Mouse (Mus musculus): Measurements from ENCODE around the gene Olfr1161. TPM values are rescaled to one million over a fixed set of nuclear protein-coding genes. Genes with fewer than 3 reads are reported as not detected.
"Not testable (repeated sequence)": the region's sequence is repeated elsewhere in the genome, so short reads cannot be mapped to it uniquely, and the experiment has no call there.

Gene Olfr1161
- polyA plus RNA-seq (2015; fragmentation: Nextera tagmentation; extraction: Ambion mirVana) = not detected in 2 replicates

DNA sequence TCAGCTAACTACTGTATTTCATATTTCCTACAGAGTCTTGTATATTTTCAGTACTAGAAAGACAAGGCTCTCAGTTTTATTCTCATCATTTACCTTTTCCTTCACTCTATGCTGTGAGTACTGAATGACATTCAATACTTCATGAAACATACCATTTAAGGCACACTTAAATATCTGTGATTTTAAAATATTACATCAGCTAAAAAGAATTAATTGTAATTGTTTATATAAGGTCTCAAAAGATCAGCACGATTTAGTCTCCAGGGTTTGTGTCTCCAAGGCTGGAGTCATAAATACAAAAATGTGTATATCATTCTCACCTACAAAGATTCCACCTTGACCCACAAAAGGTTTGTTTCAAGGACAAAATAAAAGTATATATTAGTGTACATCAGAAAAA is at the start of gene Olfr1161:
Gene Olfr1161, plus strand, starts transcription at position 301 of the 400 bp plus-strand sequence.
- not testable (repeated sequence) for H3K4me2 ChIP-seq (replicated peaks); H3K4me1 ChIP-seq (replicated peaks); H3K9ac ChIP-seq (replicated peaks); H3K27ac ChIP-seq; ATAC-seq; H3K36me3 ChIP-seq; H3K4me3 ChIP-seq (replicated peaks); H3K9me3 ChIP-seq; H3K27me3 ChIP-seq
- 91% methylated on average over 1 of the region's 1 CpGs for WGBS

DNA sequence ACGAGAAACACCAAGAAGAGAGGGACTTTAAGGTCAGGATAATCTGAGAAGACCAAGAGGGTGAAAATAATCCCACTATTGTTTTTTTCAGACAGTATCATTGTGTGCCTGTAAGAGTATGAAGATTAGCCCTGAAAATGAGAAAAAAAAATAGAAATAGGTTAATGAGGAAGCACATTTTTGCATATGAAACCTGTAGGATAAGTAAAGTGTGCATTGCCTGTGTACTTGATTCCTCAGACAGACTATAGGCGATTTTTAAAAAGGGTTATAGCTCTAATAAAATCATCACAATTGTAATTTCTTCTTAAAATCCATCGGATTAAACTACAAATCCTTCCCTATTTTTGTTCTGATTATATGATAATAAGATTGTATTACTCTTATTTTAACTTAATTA is 48.0 kb upstream of the Olfr1161 start, which contains the start of gene Olfr74:
Gene Olfr74, minus strand, starts transcription at position 101 of the 400 bp plus-strand sequence.
- Histone ChIP-seq H3K27ac (no peak within 1 kb of the TSS), H3K4me2 (replicated peaks) (no peak within 1 kb of the TSS), H3K36me3 (no peaks in the 10 kb centered on the region), H3K9ac (replicated peaks) (no peak within 1 kb of the TSS), H3K9me3 (no peaks in the 10 kb centered on the region), H3K4me3 (replicated peaks) (no peak within 1 kb of the TSS), H3K4me1 (replicated peaks) (no peaks in the 10 kb centered on the region), H3K27me3 (no peaks in the 10 kb centered on the region)
- 76% methylated on average over 3 of the region's 3 CpGs for WGBS
- ATAC-seq = no peak

DNA sequence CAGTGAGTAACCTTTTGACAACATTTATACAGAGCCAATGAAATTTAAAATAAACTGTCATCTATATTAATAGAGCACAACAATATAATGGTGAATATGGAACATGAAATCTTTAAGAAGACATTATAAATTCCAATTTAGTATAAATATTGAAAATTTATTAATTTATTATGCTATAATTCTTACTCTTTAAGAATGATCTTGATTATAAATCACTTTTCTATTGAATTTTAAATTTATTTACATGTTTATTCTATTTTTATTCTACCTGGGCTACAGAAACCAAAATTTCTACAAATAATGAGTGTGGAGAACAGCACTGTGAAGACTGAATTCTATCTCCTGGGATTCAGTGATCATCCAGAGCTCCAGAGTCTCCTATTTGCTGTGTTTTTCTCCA is 32.8 kb upstream of the Olfr1161 start, which contains the start of gene Olfr1158:
Gene Olfr1158, plus strand, starts transcription at position 301 of the 400 bp plus-strand sequence.
- ATAC-seq = no peak
- H3K4me1 ChIP-seq (replicated peaks) = no peaks in the 10 kb centered on the region

DNA sequence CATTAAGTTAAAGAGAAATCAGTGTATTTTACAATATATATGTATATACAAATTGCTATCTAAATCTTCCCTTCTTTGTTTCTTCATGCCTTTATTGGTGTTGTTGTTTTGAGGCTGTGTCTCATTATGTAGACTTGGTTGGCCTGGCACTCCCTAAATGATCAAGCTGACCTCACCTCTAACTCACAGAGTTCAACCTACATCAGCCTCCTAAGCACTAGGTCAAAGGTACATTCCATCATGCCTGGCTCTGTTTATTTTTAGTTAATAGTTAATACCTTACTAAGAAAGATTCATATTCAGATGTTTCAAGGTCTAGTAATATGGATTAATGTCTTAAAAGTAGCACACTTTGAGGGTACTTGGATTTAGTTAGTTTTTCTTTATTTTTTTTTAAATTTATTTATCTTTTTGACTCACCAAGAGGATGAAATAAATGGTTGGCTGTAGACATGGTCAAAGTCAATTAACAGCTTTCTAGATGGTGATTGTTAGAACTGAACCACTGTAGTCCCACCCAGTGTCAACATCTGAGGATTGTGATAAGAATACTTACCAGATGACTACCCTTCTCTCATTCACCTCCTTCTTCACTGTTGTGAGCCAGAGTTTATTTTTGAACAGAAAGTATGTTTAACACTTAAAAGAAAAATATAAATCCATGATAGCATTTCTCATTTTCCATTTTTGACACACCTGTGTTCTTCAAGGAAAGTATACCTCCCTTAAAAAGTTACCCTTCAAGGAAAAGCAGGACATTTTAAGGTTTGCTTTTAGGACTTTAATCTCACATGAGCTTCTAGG is 14.9 kb upstream of the Olfr1161 start, which contains the start of gene Olfr1160:
Gene Olfr1160, minus strand, starts transcription at position 754 of the 804 bp plus-strand sequence.
- ATAC-seq = no peak
- H3K4me2 ChIP-seq (replicated peaks) = no peak within 1 kb of the TSS

More for the DNA sequence above, 32.8 kb upstream of the Olfr1161 start, which contains the start of gene Olfr1158:
- H3K27ac ChIP-seq = no peak within 1 kb of the TSS
- no peaks in the 10 kb centered on the region for H3K27me3 ChIP-seq
- no peak within 1 kb of the TSS for H3K9ac ChIP-seq (replicated peaks)
- no peaks in the 10 kb centered on the region for H3K36me3 ChIP-seq
- no peak within 1 kb of the TSS for H3K4me3 ChIP-seq (replicated peaks)
- no peaks in the 10 kb centered on the region for H3K9me3 ChIP-seq
- no peak within 1 kb of the TSS for H3K4me2 ChIP-seq (replicated peaks)

DNA sequence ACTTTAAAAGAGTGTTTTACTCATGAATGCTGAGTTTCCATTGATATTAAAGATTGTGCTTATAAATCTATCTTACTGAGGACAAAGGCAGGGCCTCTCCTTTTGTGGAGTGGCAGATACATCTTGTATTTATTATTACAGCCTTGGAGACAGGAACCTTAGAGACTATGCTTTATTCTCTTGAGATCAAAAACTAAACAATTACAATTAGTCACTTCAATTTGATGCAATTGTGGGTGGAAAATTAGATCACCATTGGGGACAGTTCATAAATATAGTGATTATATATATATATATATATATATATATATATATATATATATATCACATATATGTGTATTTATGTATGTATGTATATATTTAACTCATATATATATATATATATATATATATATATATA is 15.0 kb downstream of the Olfr1161 start, which contains the start of gene Olfr73:
Gene Olfr73, minus strand, starts transcription at position 101 of the 400 bp plus-strand sequence.
- no peak within 1 kb of the TSS for H3K27ac ChIP-seq
- no peak for ATAC-seq
- no peak within 1 kb of the TSS for H3K9ac ChIP-seq (replicated peaks)
- H3K36me3 ChIP-seq = no peaks in the 10 kb centered on the region
- no peaks in the 10 kb centered on the region for H3K9me3 ChIP-seq
- no peak within 1 kb of the TSS for H3K4me2 ChIP-seq (replicated peaks)
- H3K4me3 ChIP-seq (replicated peaks) = no peak within 1 kb of the TSS
- no peaks in the 10 kb centered on the region for H3K27me3 ChIP-seq
- H3K4me1 ChIP-seq (replicated peaks) = no peaks in the 10 kb centered on the region

More for the DNA sequence above, 14.9 kb upstream of the Olfr1161 start, which contains the start of gene Olfr1160:
- H3K9ac ChIP-seq (replicated peaks) = no peak within 1 kb of the TSS
- no peaks in the 10 kb centered on the region for H3K36me3 ChIP-seq
- H3K4me1 ChIP-seq (replicated peaks) = no peaks in the 10 kb centered on the region
- no peaks in the 10 kb centered on the region for H3K27me3 ChIP-seq
- no peak within 1 kb of the TSS for H3K27ac ChIP-seq
- no peaks in the 10 kb centered on the region for H3K9me3 ChIP-seq
- no peak within 1 kb of the TSS for H3K4me3 ChIP-seq (replicated peaks)

DNA sequence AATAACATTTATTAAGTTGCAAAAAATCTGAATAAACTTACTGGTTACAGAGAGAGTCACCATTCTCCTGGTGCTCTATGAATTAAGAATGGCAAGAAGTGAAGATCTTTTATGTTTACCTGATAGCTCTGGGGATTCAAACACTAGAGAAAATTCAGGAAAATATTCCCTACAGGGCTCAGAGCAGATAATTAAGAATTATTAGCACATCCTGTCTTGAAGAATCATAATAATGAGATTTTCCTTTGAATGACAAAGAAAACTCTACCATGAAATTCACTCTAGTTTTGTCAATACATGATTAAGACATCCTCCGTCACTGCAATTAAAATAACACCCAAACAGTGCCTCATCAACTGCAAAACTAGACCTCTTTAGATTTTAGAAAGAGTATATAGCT is 28.5 kb downstream of the Olfr1161 start, which contains the start of gene Olfr1162:
Gene Olfr1162, minus strand, starts transcription at position 101 of the 400 bp plus-strand sequence.
- no peaks in the 10 kb centered on the region for H3K27me3 ChIP-seq
- 86% methylated on average over 1 of the region's 1 CpGs for WGBS

DNA sequence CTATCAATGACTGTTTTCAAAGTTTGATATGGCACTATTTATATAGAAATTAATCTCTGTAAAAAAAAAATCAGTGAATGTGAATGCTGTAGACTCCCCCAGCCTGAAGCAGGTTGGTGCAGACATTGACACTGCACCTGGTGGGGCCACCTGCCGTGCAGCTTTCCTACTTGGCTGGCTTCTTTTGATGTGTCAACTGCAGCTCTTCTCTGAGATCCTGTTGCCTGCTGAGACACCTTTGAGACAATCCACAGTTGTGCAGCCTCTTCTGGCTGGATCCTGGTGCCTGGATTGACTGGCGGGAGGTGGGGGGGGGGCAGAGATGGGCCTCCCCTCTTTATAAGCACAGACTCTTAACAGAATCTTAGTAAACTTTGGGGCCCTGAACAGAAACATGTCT is 41.0 kb downstream of the Olfr1161 start:
- no peak overlapping the region for H3K27ac ChIP-seq
- H3K27me3 ChIP-seq = no peaks in the 10 kb centered on the region
- 0 out of 2 replicates have a peak, but pooled peaks cover 3% of the 10 kb centered on the region for H3K9me3 ChIP-seq
- no peak overlapping the region for H3K9ac ChIP-seq (replicated peaks)
- no peaks in the 10 kb centered on the region for H3K4me1 ChIP-seq (replicated peaks)
- 78% methylated on average over 2 of the region's 2 CpGs for WGBS
- H3K4me3 ChIP-seq (replicated peaks) = no peak overlapping the region
- no peaks in the 10 kb centered on the region for H3K36me3 ChIP-seq
- no peak overlapping the region for H3K4me2 ChIP-seq (replicated peaks)
- no peak for ATAC-seq

More for the DNA sequence above, 28.5 kb downstream of the Olfr1161 start, which contains the start of gene Olfr1162:
- Histone ChIP-seq H3K4me3 (replicated peaks) (no peak within 1 kb of the TSS), H3K4me1 (replicated peaks) (no peaks in the 10 kb centered on the region), H3K4me2 (replicated peaks) (no peak within 1 kb of the TSS), H3K9ac (replicated peaks) (no peak within 1 kb of the TSS), H3K9me3 (no peaks in the 10 kb centered on the region), H3K36me3 (no peaks in the 10 kb centered on the region), H3K27ac (no peak within 1 kb of the TSS)
- no peak for ATAC-seq

DNA sequence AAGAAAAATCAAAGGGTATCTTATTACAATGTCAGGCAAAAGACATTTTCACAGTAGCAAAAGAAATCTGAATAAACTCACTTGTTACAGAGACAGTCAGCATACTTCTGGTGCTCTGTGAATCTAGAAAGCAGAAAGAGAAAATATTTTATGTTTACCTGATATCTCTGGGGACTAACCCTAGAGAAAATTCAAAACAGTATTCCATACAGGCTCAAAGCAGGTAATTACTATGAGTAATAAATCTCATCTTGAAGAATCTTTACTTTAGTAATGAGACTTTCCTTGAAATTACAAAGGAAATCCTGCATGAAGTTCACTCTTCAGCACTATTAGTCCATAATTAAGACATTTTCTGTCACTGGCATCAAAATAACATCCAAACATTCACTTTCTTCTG is 49.2 kb downstream of the Olfr1161 start, which contains the start of gene Olfr1163:
Gene Olfr1163, minus strand, starts transcription at position 101 of the 400 bp plus-strand sequence.
- H3K9ac ChIP-seq (replicated peaks) = no peak within 1 kb of the TSS
- no peaks in the 10 kb centered on the region for H3K9me3 ChIP-seq
- H3K27me3 ChIP-seq = no peaks in the 10 kb centered on the region
- no peak for ATAC-seq
- H3K36me3 ChIP-seq = no peaks in the 10 kb centered on the region
- no peaks in the 10 kb centered on the region for H3K4me1 ChIP-seq (replicated peaks)
- no peak within 1 kb of the TSS for H3K4me2 ChIP-seq (replicated peaks)
- H3K27ac ChIP-seq = no peak within 1 kb of the TSS
- H3K4me3 ChIP-seq (replicated peaks) = no peak within 1 kb of the TSS

Other genes with a start within 250 kb of the Olfr1161 start
- gene Olfr152, start 243.3 kb upstream of the Olfr1161 start, polyA plus RNA-seq (2015; fragmentation: Nextera tagmentation; extraction: Ambion mirVana) = not detected in 2 replicates
- gene Olfr1143, start 222.2 kb upstream of the Olfr1161 start, polyA plus RNA-seq (2015; fragmentation: Nextera tagmentation; extraction: Ambion mirVana) = not detected in 2 replicates
- gene Olfr1145, start 213.0 kb upstream of the Olfr1161 start, polyA plus RNA-seq (2015; fragmentation: Nextera tagmentation; extraction: Ambion mirVana) = not detected in 2 replicates
- not detected in 2 replicates for gene Olfr1148, start 192.2 kb upstream of the Olfr1161 start, polyA plus RNA-seq (2015; fragmentation: Nextera tagmentation; extraction: Ambion mirVana)
- gene Olfr1150-ps1, start 178.8 kb upstream of the Olfr1161 start, polyA plus RNA-seq (2015; fragmentation: Nextera tagmentation; extraction: Ambion mirVana) = not detected in 2 replicates
- not detected in 2 replicates for gene Olfr1151, start 166.9 kb upstream of the Olfr1161 start, polyA plus RNA-seq (2015; fragmentation: Nextera tagmentation; extraction: Ambion mirVana)
- gene Olfr1152, start 156.3 kb upstream of the Olfr1161 start, polyA plus RNA-seq (2015; fragmentation: Nextera tagmentation; extraction: Ambion mirVana) = not detected in 2 replicates
- not detected in 2 replicates for gene Olfr1153, start 127.8 kb upstream of the Olfr1161 start, polyA plus RNA-seq (2015; fragmentation: Nextera tagmentation; extraction: Ambion mirVana)
- not detected in 2 replicates for gene Olfr1154, start 117.6 kb upstream of the Olfr1161 start, polyA plus RNA-seq (2015; fragmentation: Nextera tagmentation; extraction: Ambion mirVana)
- gene Olfr1155, start 77.6 kb upstream of the Olfr1161 start, polyA plus RNA-seq (2015; fragmentation: Nextera tagmentation; extraction: Ambion mirVana) = not detected in 2 replicates
- gene Olfr1156, start 69.7 kb upstream of the Olfr1161 start, polyA plus RNA-seq (2015; fragmentation: Nextera tagmentation; extraction: Ambion mirVana) = not detected in 2 replicates
- not detected in 2 replicates for gene Olfr1157, start 54.5 kb upstream of the Olfr1161 start, polyA plus RNA-seq (2015; fragmentation: Nextera tagmentation; extraction: Ambion mirVana)
- gene Olfr74, start 48.1 kb upstream of the Olfr1161 start, polyA plus RNA-seq (2015; fragmentation: Nextera tagmentation; extraction: Ambion mirVana) = not detected in 2 replicates
- not detected in 2 replicates for gene Olfr1158, start 32.7 kb upstream of the Olfr1161 start, polyA plus RNA-seq (2015; fragmentation: Nextera tagmentation; extraction: Ambion mirVana)
- gene Olfr1160, start 14.5 kb upstream of the Olfr1161 start, polyA plus RNA-seq (2015; fragmentation: Nextera tagmentation; extraction: Ambion mirVana) = not detected in 2 replicates
- gene Olfr73, start 14.9 kb downstream of the Olfr1161 start, polyA plus RNA-seq (2015; fragmentation: Nextera tagmentation; extraction: Ambion mirVana) = not detected in 2 replicates
- not detected in 2 replicates for gene Olfr1162, start 28.4 kb downstream of the Olfr1161 start, polyA plus RNA-seq (2015; fragmentation: Nextera tagmentation; extraction: Ambion mirVana)
- gene Olfr1163, start 49.1 kb downstream of the Olfr1161 start, polyA plus RNA-seq (2015; fragmentation: Nextera tagmentation; extraction: Ambion mirVana) = not detected in 2 replicates
- not detected in 2 replicates for gene Olfr1164, start 71.2 kb downstream of the Olfr1161 start, polyA plus RNA-seq (2015; fragmentation: Nextera tagmentation; extraction: Ambion mirVana)
- gene Olfr1166, start 105.5 kb downstream of the Olfr1161 start, polyA plus RNA-seq (2015; fragmentation: Nextera tagmentation; extraction: Ambion mirVana) = not detected in 2 replicates
- gene Olfr1167, start 132.4 kb downstream of the Olfr1161 start, polyA plus RNA-seq (2015; fragmentation: Nextera tagmentation; extraction: Ambion mirVana) = not detected in 2 replicates
- gene Olfr1168, start 159.1 kb downstream of the Olfr1161 start, polyA plus RNA-seq (2015; fragmentation: Nextera tagmentation; extraction: Ambion mirVana) = not detected in 2 replicates
- gene Olfr1170, start 205.6 kb downstream of the Olfr1161 start, polyA plus RNA-seq (2015; fragmentation: Nextera tagmentation; extraction: Ambion mirVana) = not detected in 2 replicates